Mouse (Mus musculus) ES-E14 (cell line): ENCODE measurements at regions not wholly inside any gene's neighbourhood (a gene's known extent, or its start where the extent isn't known, plus 50 kb on each side); places are given as distances from the start of the nearest gene placed in this dataset.

Source experiments
- DNase-seq: peaks from one replicate; pipeline ENCODE4 v3.0.0-alpha.2; 2013; ENCODE audit warnings: low read depth, low spot score
- H3K27ac ChIP-seq: 2 replicates; pipeline ENCODE4 v1.5.1; 2012; ENCODE audit warnings: low read depth, mild to moderate bottlenecking, low read length, moderate library complexity, mixed read lengths; ENCODE audit not compliant: poor library complexity, insufficient read depth, severe bottlenecking
- H3K36me3 ChIP-seq: 2 replicates; pipeline ENCODE4 v1.6.1; 2012; ENCODE audit warnings: mild to moderate bottlenecking, low read length, moderate library complexity, mixed read lengths; ENCODE audit not compliant: control insufficient read depth, poor library complexity, insufficient read depth, severe bottlenecking
- H3K4me1 ChIP-seq, 2 experiments: fragments of 150-350 bp in 1 of 2; sonication (generic) in 1 of 2; 2 replicates each; pipeline ENCODE4 v1.6.1; 2012; ENCODE audit warnings: low read length in 2 of 2, mild to moderate bottlenecking in 1 of 2, mixed read lengths in 1 of 2; ENCODE audit not compliant: control insufficient read depth in 2 of 2, insufficient read depth in 2 of 2, poor library complexity in 1 of 2
- H3K4me3 ChIP-seq, 2 experiments: fragments of 150-350 bp in 1 of 2; sonication (generic) in 1 of 2; 2 replicates each; pipeline ENCODE4 v1.5.1; 2012; ENCODE audit warnings: low read length in 2 of 2, low read depth in 1 of 2, mild to moderate bottlenecking in 1 of 2, mixed read lengths in 1 of 2; ENCODE audit not compliant: insufficient read depth in 1 of 2, poor library complexity in 1 of 2, severe bottlenecking in 1 of 2
- H3K9ac ChIP-seq: 2 replicates; pipeline ENCODE4 v1.6.1; 2012; ENCODE audit warnings: low read depth, mild to moderate bottlenecking, low read length, mixed read lengths; ENCODE audit not compliant: poor library complexity, insufficient read depth, severe bottlenecking
- H3K9me3 ChIP-seq: fragments of 150-350 bp; sonication (generic); 2 replicates; pipeline ENCODE4 v1.6.1; 2012; ENCODE audit warnings: low read depth, mild to moderate bottlenecking, low read length; ENCODE audit not compliant: control insufficient read depth, insufficient read depth
- CHD2 ChIP-seq: IDR thresholded peaks from 2 replicates; pipeline ENCODE4 v1.6.1; 2014; ENCODE audit warnings: mild to moderate bottlenecking, low read depth, low read length, inconsistent platforms
- HCFC1 ChIP-seq: IDR thresholded peaks from 2 replicates; pipeline ENCODE4 v1.6.1; 2012; ENCODE audit warnings: low read length, inconsistent platforms, borderline replicate concordance; ENCODE audit not compliant: insufficient read depth
- MAFK ChIP-seq: IDR thresholded peaks from 2 replicates; pipeline ENCODE4 v1.6.1; 2014; ENCODE audit warnings: mild to moderate bottlenecking, low read depth, low read length, inconsistent platforms; ENCODE audit not compliant: insufficient read depth
- ZC3H11A ChIP-seq: IDR thresholded peaks from 2 replicates; pipeline ENCODE4 v1.6.1; 2012; ENCODE audit warnings: low read depth, mild to moderate bottlenecking, inconsistent platforms, low read length, borderline replicate concordance
- ZNF384 ChIP-seq: IDR thresholded peaks from 2 replicates; pipeline ENCODE4 v1.6.1; 2012; ENCODE audit warnings: low read depth, low read length, inconsistent platforms
- in situ Hi-C, 2 experiments: fragments of 600-800 bp; cut with MboI; formaldehyde crosslinking; loops; one replicate each; pipeline ENCODE4 v1.15.1; 2025; ENCODE audit warnings: low sequenced_read_pairs in 2 of 2, inconsistent platforms in 1 of 2; ENCODE audit not compliant: unreplicated experiment in 2 of 2

GRCm38 (mm10) chr4:135632443-135632842 lies 53.6 kb upstream of the Ifnlr1 start:
- H3K36me3 ChIP-seq = no peaks in the 10 kb centered on the region
- in situ Hi-C loops = no loop called here
- TF ChIP-seq ZC3H11A = no peak
- TF ChIP-seq MAFK = no peak
- peak; percentile 81 for TF ChIP-seq HCFC1
- no peak for TF ChIP-seq CHD2
- no peaks in the 10 kb centered on the region for H3K9me3 ChIP-seq
- no peak overlapping the region for H3K4me3 ChIP-seq
- peaks cover 2 to 5% of the 10 kb centered on the region in 2 experiments; a peak in 2 of 4 replicates for H3K4me1 ChIP-seq
- no peak for DNase-seq
- no peak overlapping the region for H3K27ac ChIP-seq
- H3K9ac ChIP-seq = no peak overlapping the region

- H3K27ac ChIP-seq = no peak overlapping the region
- H3K4me1 ChIP-seq = peaks cover 4 to 5% of the 10 kb centered on the region in 2 experiments; a peak in 3 of 4 replicates
- H3K9me3 ChIP-seq = no peaks in the 10 kb centered on the region
- no peak for TF ChIP-seq HCFC1
- TF ChIP-seq MAFK = no peak
- no peak for TF ChIP-seq ZNF384
- no peak for TF ChIP-seq ZC3H11A
- TF ChIP-seq CHD2 = no peak
- H3K36me3 ChIP-seq = no peaks in the 10 kb centered on the region
- H3K4me3 ChIP-seq = no peak overlapping the region
- no peak for DNase-seq
- in situ Hi-C loops = no loop called here
- no peak overlapping the region for H3K9ac ChIP-seq
These were observed 56.1 kb upstream of the Ifnlr1 start for GRCm38 (mm10) chr4:135629793-135630569.

DNA sequence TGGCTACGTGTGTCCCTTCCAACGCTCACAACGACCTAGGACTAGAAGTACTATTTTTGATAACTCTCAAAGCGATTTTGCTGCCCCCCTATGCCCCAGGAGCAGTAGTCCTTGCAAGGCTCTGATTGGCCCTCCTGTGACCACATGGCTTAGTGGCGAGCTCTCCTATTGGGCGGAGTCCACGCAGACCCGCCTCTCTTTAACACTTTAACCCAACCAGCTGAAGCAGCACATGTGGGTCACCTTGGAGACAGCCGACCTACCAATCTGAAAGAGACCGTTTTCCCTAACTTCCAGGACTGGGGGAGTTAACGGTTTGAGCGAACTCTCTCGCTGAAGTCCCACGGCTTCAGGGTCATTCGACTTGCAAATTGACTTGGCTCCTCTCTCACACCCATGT lies 53.0 kb upstream of the Grhl3 start:
- Histone ChIP-seq H3K4me1 (peaks cover 8 to 17% of the 10 kb centered on the region in 2 experiments; a peak in 3 of 4 replicates), H3K27ac (no peak overlapping the region), H3K9ac (no peak overlapping the region), H3K9me3 (no peaks in the 10 kb centered on the region), H3K4me3 (no peak overlapping the region), H3K36me3 (no peaks in the 10 kb centered on the region)
- in situ Hi-C loops = no loop called here
- peak; percentile 35 for DNase-seq
- no peak for TF ChIP-seq ZC3H11A
- no peak for TF ChIP-seq HCFC1
- TF ChIP-seq MAFK = no peak
- TF ChIP-seq CHD2 = no peak
- no peak for TF ChIP-seq ZNF384

- H3K27ac ChIP-seq = no peak overlapping the region
- H3K4me1 ChIP-seq = peaks cover 8 to 20% of the 10 kb centered on the region in 2 experiments; a peak in 3 of 4 replicates
- TF ChIP-seq MAFK (no peak), HCFC1 (no peak), ZNF384 (no peak), ZC3H11A (no peak), CHD2 (no peak)
- H3K9ac ChIP-seq = no peak overlapping the region
- DNase-seq = no peak
- in situ Hi-C loops = no loop called here
- H3K36me3 ChIP-seq = no peaks in the 10 kb centered on the region
- H3K9me3 ChIP-seq = no peaks in the 10 kb centered on the region
- H3K4me3 ChIP-seq = 0 out of 4 replicates have a peak overlapping the region, but pooled peaks of 1 of the 2 experiments have one; percentile 10
These were observed 49.8 kb upstream of the Grhl3 start for GRCm38 (mm10) chr4:135623121-135623707.
